Mouse (Mus musculus) left cerebral cortex, adult 2 months (tissue): ENCODE measurements around the gene Nr1i3. TPM values are rescaled to one million over a fixed set of nuclear protein-coding genes. Genes with fewer than 3 reads are reported as not detected.

Experiments used
- DNase-seq, 2 experiments: peaks; one replicate each; pipeline ENCODE4 v3.0.0; 2021 to 2022; ENCODE audit warnings: low spot score in 2 of 2, mixed read lengths in 1 of 2; ENCODE audit errors: extremely low spot score in 1 of 2
- H3K27ac ChIP-seq: fragments of 200-600 bp; 2 replicates; pipeline ENCODE4 v1.8.1; 2022
- H3K4me3 ChIP-seq: fragments of 200-600 bp; 2 replicates; pipeline ENCODE4 v1.8.1; 2022
- CTCF ChIP-seq: fragments of 200-600 bp; IDR thresholded peaks from 2 replicates; pipeline ENCODE4 v1.8.1; 2022; ENCODE audit warnings: antibody characterized with exemption, mild to moderate bottlenecking, moderate library complexity
- intact Hi-C: fragments of 180-260 bp; cut with DNase I; formaldehyde crosslinking; loops from one replicate; pipeline ENCODE4 v1.15.1; 2025
- long read RNA-seq, 2 experiments: library from polyadenylated mRNA; stranded (forward); transcript quantifications; one replicate each; pipeline ENCODE4 v2.0.0; 2021; ENCODE audit warnings: borderline mapping rate in 2 of 2
- total RNA-seq, 2 experiments: library from RNA; stranded (reverse); gene quantifications; 2 replicates each; pipeline ENCODE4 v1.2.3; 2021

Nr1i3 gene
- under 1 TPM; 0.19 to 0.23 TPM for total RNA-seq
- long read RNA-seq, experiment 1, partial matches to known transcripts: 1 of 1 reads
- long read RNA-seq, experiment 1, other reads (novel, unspliced or antisense): 0 of 1 reads
- long read RNA-seq, experiment 2: 0 reads

- no peak for DNase-seq
- no peak for TF ChIP-seq CTCF
These were observed at the start of gene Nr1i3 for GRCm38 (mm10) chr1:171213801-171214496. Nr1i3 (plus strand) TSS chr1:171213970.

GRCm38 (mm10) chr1:171164258-171164657 lies 49.5 kb upstream of the Nr1i3 start:
- DNase-seq: no peak
- intact Hi-C loops: loop anchor here (1.0 kb wide), 1 partner anchor 57 kb away; no protein-coding TSS in a partner anchor
- Histone ChIP-seq H3K4me3 (no peak overlapping the region), H3K27ac (no peak overlapping the region)
- peak; percentile 63 for TF ChIP-seq CTCF

More at GRCm38 (mm10) chr1:171213801-171214496, at the start of gene Nr1i3:
- intact Hi-C loops: no loop called here
- Histone ChIP-seq H3K27ac (no peak within 1 kb of the TSS), H3K4me3 (no peak within 1 kb of the TSS)

- H3K4me3 ChIP-seq: no peak overlapping the region
- H3K27ac ChIP-seq: no peak overlapping the region
- TF ChIP-seq CTCF: no peak
- intact Hi-C loops: no loop called here
- DNase-seq: no peak
These were observed 48.0 kb upstream of the Nr1i3 start for GRCm38 (mm10) chr1:171165629-171166345.

- TF ChIP-seq CTCF: no peak
- Histone ChIP-seq H3K27ac (no peak overlapping the region), H3K4me3 (no peak overlapping the region)
- intact Hi-C loops: no loop called here
- DNase-seq: no peak
These were observed 44.9 kb upstream of the Nr1i3 start for GRCm38 (mm10) chr1:171168906-171169305.

- intact Hi-C loops: no loop called here
- H3K27ac ChIP-seq: 0 out of 2 replicates have a peak overlapping the region, but pooled peaks have one; percentile 40
- no peak for TF ChIP-seq CTCF
- no peak for DNase-seq
- H3K4me3 ChIP-seq: no peak overlapping the region
These were observed 43.9 kb upstream of the Nr1i3 start for GRCm38 (mm10) chr1:171169913-171170312.

- TF ChIP-seq CTCF: no peak
- H3K4me3 ChIP-seq: no peak overlapping the region
- intact Hi-C loops: no loop called here
- DNase-seq: no peak
- H3K27ac ChIP-seq: no peak overlapping the region; the same call in 1 of the 2 replicates
These were observed 42.6 kb upstream of the Nr1i3 start for GRCm38 (mm10) chr1:171171138-171171537.

GRCm38 (mm10) chr1:171172779-171173178 lies 41.0 kb upstream of the Nr1i3 start:
- H3K27ac ChIP-seq: no peak overlapping the region
- intact Hi-C loops: no loop called here
- DNase-seq: no peak
- no peak for TF ChIP-seq CTCF
- H3K4me3 ChIP-seq: no peak overlapping the region

- no peak for DNase-seq
- TF ChIP-seq CTCF: no peak
- H3K27ac ChIP-seq: no peak overlapping the region
- no peak overlapping the region for H3K4me3 ChIP-seq
- intact Hi-C loops: no loop called here
These were observed 34.1 kb upstream of the Nr1i3 start for GRCm38 (mm10) chr1:171179487-171180171.

- intact Hi-C loops: no loop called here
- DNase-seq: no peak
- no peak for TF ChIP-seq CTCF
- no peak overlapping the region for H3K27ac ChIP-seq
- H3K4me3 ChIP-seq: no peak overlapping the region
These were observed 30.7 kb upstream of the Nr1i3 start for GRCm38 (mm10) chr1:171183025-171183424.

GRCm38 (mm10) chr1:171183620-171184019 lies 30.1 kb upstream of the Nr1i3 start:
- H3K4me3 ChIP-seq: no peak overlapping the region
- DNase-seq: no peak
- intact Hi-C loops: no loop called here
- TF ChIP-seq CTCF: no peak
- no peak overlapping the region for H3K27ac ChIP-seq

- intact Hi-C loops: no loop called here
- peak overlapping the region; percentile 29; the same call in 1 of the 2 replicates for H3K27ac ChIP-seq
These were observed 29.5 kb upstream of the Nr1i3 start for GRCm38 (mm10) chr1:171184314-171184713.

GRCm38 (mm10) chr1:171185655-171186054 lies 28.1 kb upstream of the Nr1i3 start:
- intact Hi-C loops: no loop called here
- no peak overlapping the region for H3K27ac ChIP-seq
- DNase-seq: no peak
- no peak for TF ChIP-seq CTCF
- no peak overlapping the region for H3K4me3 ChIP-seq

More at GRCm38 (mm10) chr1:171184314-171184713, 29.5 kb upstream of the Nr1i3 start:
- TF ChIP-seq CTCF: peak; percentile 25
- no peak overlapping the region for H3K4me3 ChIP-seq
- DNase-seq: no peak
